Mouse (Mus musculus) erythroblast, embryonic 14.5 days (primary cell): ENCODE results near the gene Bbs12.

Experiments used
- GATA1 ChIP-seq: IDR thresholded peaks from 2 replicates; pipeline ENCODE4 v1.6.1; 2012; ENCODE audit warnings: low read length, inconsistent platforms, mixed read lengths
- TAL1 ChIP-seq: IDR thresholded peaks from 3 replicates; pipeline ENCODE4 v1.6.1; 2012; ENCODE audit warnings: low read length, inconsistent platforms, mixed read lengths

- TF ChIP-seq GATA1 (no peak), TAL1 (no peak)
Observed at GRCm38 (mm10) chr3:37303392-37304139, 8.8 kb upstream of the Bbs12 start.
